Mouse (Mus musculus): Measurements from ENCODE around the gene Lig1.

- TF ChIP-seq POLR2A (IDR thresholded peaks at IDR 0.05; ENCODE audit: insufficient read depth, low read depth, low read length), result no peak
- TF ChIP-seq CTCF (IDR thresholded peaks at IDR 0.05), result no peak
Observed at GRCm38 (mm10) chr7:13330575-13330974, 53.5 kb downstream of the Lig1 start.

Measured in heart, adult 2 months (tissue).